14 mouse cellular contexts compared by ENCODE assay signal in the genomic region with DNA sequence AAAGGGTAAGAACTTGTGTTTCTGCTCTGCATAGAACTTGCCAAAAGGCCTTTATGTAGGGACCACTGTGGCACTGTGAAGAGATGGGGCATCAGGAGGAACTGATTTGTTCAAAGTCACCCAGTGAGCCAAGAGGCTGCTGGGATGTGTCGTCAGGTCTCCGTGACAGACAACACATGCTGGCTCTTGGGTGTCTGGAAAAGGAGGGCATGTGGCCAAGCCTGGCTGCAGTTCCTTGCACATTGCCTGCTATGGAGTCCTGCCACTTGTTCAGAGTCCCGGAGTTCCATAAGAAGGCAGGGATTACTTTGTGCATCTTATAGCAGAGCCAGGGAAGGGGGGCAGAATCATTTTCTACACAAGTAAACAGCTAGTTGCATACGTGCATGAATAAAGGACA. TPM values are rescaled to one million over a fixed set of nuclear protein-coding genes. Genes with fewer than 3 reads are reported as not detected.
A peak's percentile ranks its signal among the peaks of the same experiment; 100 is the strongest.
DNase-seq lines count a peak whose midpoint lies in the region; ATAC-seq lines count a peak whose summit lies in the region.
"Had no signal": no experiment of that assay in that cellular context is flagged by ENCODE, and none has a peak within 500 bp of the region (broad histone marks: within the 10 kb centered on the region; RNA-seq: fewer than 3 reads in every experiment).

No protein-coding gene starts in this region.

- H3K9me3 ChIP-seq in heart, embryonic 15.5 days (replicated peaks): no peaks in the 10 kb centered on the region
- H3K9me3 ChIP-seq: embryonic facial prominence, embryonic 13.5 days; heart, embryonic 13.5 days; limb, embryonic 15.5 days; midbrain, embryonic 12.5 days had no signal

- H3K9ac ChIP-seq in heart, embryonic 15.5 days: no peak overlapping the region
- H3K9ac ChIP-seq: embryonic facial prominence, embryonic 13.5 days; heart, embryonic 13.5 days; limb, embryonic 15.5 days; midbrain, embryonic 12.5 days had no signal

- peak; percentile 30 to 58 for DNase-seq in layer of hippocampus, postnatal 10 days (ENCODE audit: low spot score in 2 of 2)
- no peak for DNase-seq in layer of hippocampus, adult 11-12 months (ENCODE audit: low spot score)
- peak; percentile 60 for DNase-seq in brain, embryonic 18.5 days (ENCODE audit: low read depth, low spot score)
- DNase-seq in cerebellum, adult 9-11 months: peak; percentile 47
- no peak for DNase-seq in layer of hippocampus, adult 9-11 months
- no peak for DNase-seq in urinary bladder, postnatal 10 days (ENCODE audit: low spot score)

- peak; percentile 45; the same call in 1 of the 2 replicates for ATAC-seq in heart, embryonic 15.5 days (replicated peaks; ENCODE audit: insufficient number of reproducible peaks, insufficient read depth, low FRiP score, low read depth)
- no peak for ATAC-seq in erythroid progenitor cell, adult 5-6 weeks (replicated peaks; ENCODE audit: low FRiP score, poor library complexity, severe bottlenecking)

- H3K4me2 ChIP-seq in heart, embryonic 15.5 days: no peak overlapping the region
- H3K4me2 ChIP-seq: embryonic facial prominence, embryonic 13.5 days; heart, embryonic 13.5 days; limb, embryonic 15.5 days; midbrain, embryonic 12.5 days had no signal

- WGBS in heart, embryonic 15.5 days: 38% methylated on average over 4 of the region's 4 CpGs

- no peak overlapping the region for H3K4me3 ChIP-seq in heart, embryonic 15.5 days
- H3K4me3 ChIP-seq: embryonic facial prominence, embryonic 13.5 days; heart, embryonic 13.5 days; limb, embryonic 15.5 days; midbrain, embryonic 12.5 days had no signal

- no peak overlapping the region for H3K27ac ChIP-seq in heart, embryonic 15.5 days
- H3K27ac ChIP-seq: embryonic facial prominence, embryonic 13.5 days; heart, embryonic 13.5 days; limb, embryonic 15.5 days had no signal

- no peaks in the 10 kb centered on the region for H3K27me3 ChIP-seq in heart, embryonic 15.5 days
- H3K27me3 ChIP-seq: embryonic facial prominence, embryonic 13.5 days; limb, embryonic 15.5 days had no signal

- H3K4me1 ChIP-seq in heart, embryonic 15.5 days (replicated peaks): peaks cover 14% of the 10 kb centered on the region
- H3K4me1 ChIP-seq: limb, embryonic 15.5 days had no signal

- H3K36me3 ChIP-seq in heart, embryonic 15.5 days: no peaks in the 10 kb centered on the region
- H3K36me3 ChIP-seq: embryonic facial prominence, embryonic 13.5 days; heart, embryonic 13.5 days; limb, embryonic 15.5 days; midbrain, embryonic 12.5 days had no signal

RNA-seq across cellular contexts. Expression of gene Ush1c, which starts 11.4 kb away (rescaled TPM):
- total RNA-seq in layer of hippocampus, postnatal 10 days (2021): under 1 TPM in 1 of 2 experiments, not detected in 1; 0.21 TPM
- polyA plus RNA-seq in heart, embryonic 15.5 days (2015; fragmentation: Nextera tagmentation; extraction: Ambion mirVana): 2.1 and 2.6 TPM in 2 replicates
- not detected in 2 replicates for total RNA-seq in erythroid progenitor cell, adult 5-6 weeks (2015; ENCODE audit: low replicate concordance)
- not detected in 2 replicates for total RNA-seq in erythroid progenitor cell, adult 5-6 weeks (2017; ENCODE audit: low replicate concordance)

RNA-seq across cellular contexts. Expression of gene Otog, which starts 13.9 kb away (rescaled TPM):
- total RNA-seq in layer of hippocampus, postnatal 10 days (2021): under 1 TPM; 0.07 TPM
- polyA plus RNA-seq in heart, embryonic 15.5 days (2015; fragmentation: Nextera tagmentation; extraction: Ambion mirVana): 0.05 TPM in 1 of 2 replicates, not detected in the other
- not detected in 2 replicates for total RNA-seq in erythroid progenitor cell, adult 5-6 weeks (2015; ENCODE audit: low replicate concordance)
- not detected in 2 replicates for total RNA-seq in erythroid progenitor cell, adult 5-6 weeks (2017; ENCODE audit: low replicate concordance)
- total RNA-seq: neutrophil, adult 5-6 weeks had no signal
- polyA plus RNA-seq: stomach, embryonic 14.5 days had no signal

RNA-seq across cellular contexts. Expression of gene Abcc8, which starts 47.1 kb away (rescaled TPM):
- 10 to 100 TPM; 41.9 to 42.6 TPM for total RNA-seq in layer of hippocampus, postnatal 10 days (2021)
- 18.1 and 20.0 TPM in 2 replicates for polyA plus RNA-seq in heart, embryonic 15.5 days (2015; fragmentation: Nextera tagmentation; extraction: Ambion mirVana)
- not detected in 2 replicates for total RNA-seq in erythroid progenitor cell, adult 5-6 weeks (2015; ENCODE audit: low replicate concordance)
- not detected in 2 replicates for total RNA-seq in erythroid progenitor cell, adult 5-6 weeks (2017; ENCODE audit: low replicate concordance)

Comparison
In these comparisons a context has a peak if more than half of its experiments do, and no peak if none do; other contexts are left out.
1. DNase-seq: peak in layer of hippocampus, postnatal 10 days (2 of 2), brain, embryonic 18.5 days (single experiment) and cerebellum, adult 9-11 months (single experiment); none in layer of hippocampus, adult 11-12 months (single experiment), layer of hippocampus, adult 9-11 months (single experiment) and urinary bladder, postnatal 10 days (single experiment).
2. RNA of gene Abcc8, which starts 47.1 kb away (total RNA-seq): 41.9 to 42.6 TPM in layer of hippocampus, postnatal 10 days; not detected in erythroid progenitor cell, adult 5-6 weeks; every median in the first group is over 10 times any median in the second.